Comparison of ENCODE assay signal across 24 mouse cellular contexts in genomic region chr13:12038676-12039075, GRCm38 (mm10).
DNase-seq lines count a peak whose midpoint lies in the region; ATAC-seq and TF ChIP-seq lines count a peak whose summit lies in the region.
"Had no signal": no experiment of that assay in that cellular context is flagged by ENCODE, and none has a peak within 500 bp of the region (broad histone marks: within the 10 kb centered on the region; RNA-seq: fewer than 3 reads in every experiment).

No protein-coding gene starts in this region.

- DNase-seq in heart, postnatal 10 days: no peak
- DNase-seq in layer of hippocampus, adult 2 months (ENCODE audit: low spot score in 2 of 2): no peak
- no peak for DNase-seq in layer of hippocampus, adult 18-20 months (ENCODE audit: low spot score in 2 of 2)
- peak; percentile 22 for DNase-seq in adrenal gland, postnatal 25 days
- DNase-seq in spleen, postnatal 10 days (ENCODE audit: low spot score in 2 of 2): no peak
- DNase-seq: cerebellum, adult 8-10 months; gastrocnemius, postnatal 10 days; kidney, adult 8-10 months; kidney, postnatal 14 days; layer of hippocampus, adult 9-11 months; left cerebral cortex, postnatal 4 days; liver; lung, embryonic 14.5 days; right cerebral cortex, postnatal 4 days had no signal

- H3K9me3 ChIP-seq in heart, embryonic 11.5 days (replicated peaks; ENCODE audit: control insufficient read depth, low read length): no peaks in the 10 kb centered on the region
- H3K9me3 ChIP-seq in forebrain, embryonic 13.5 days (replicated peaks): no peaks in the 10 kb centered on the region
- H3K9me3 ChIP-seq: midbrain, embryonic 12.5 days had no signal

- no peak for ATAC-seq in heart, embryonic 11.5 days (replicated peaks; ENCODE audit: insufficient number of reproducible peaks, low FRiP score, low TSS enrichment)
- ATAC-seq in hematopoietic stem cell, adult 5-6 weeks (replicated peaks in 1 of 2; ENCODE audit: insufficient read depth in 1 of 2, low FRiP score in 2 of 2, low TSS enrichment in 1 of 2, low read depth in 1 of 2, poor library complexity in 2 of 2, severe bottlenecking in 2 of 2): peak; percentile 38 to 57; a peak in 1 of 4 replicates
- no peak for ATAC-seq in forebrain, embryonic 13.5 days
- ATAC-seq: forebrain, embryonic 14.5 days had no signal

- TF ChIP-seq CTCF in layer of hippocampus, adult 2 months (conservative IDR thresholded peaks at IDR 0.05): no peak

- H3K4me2 ChIP-seq in heart, embryonic 11.5 days: no peak overlapping the region; the same call in 1 of the 2 replicates
- no peak overlapping the region for H3K4me2 ChIP-seq in forebrain, embryonic 13.5 days
- H3K4me2 ChIP-seq: hindbrain, embryonic 14.5 days; lung, embryonic 14.5 days; midbrain, embryonic 12.5 days had no signal

- no peak overlapping the region for H3K9ac ChIP-seq in heart, embryonic 11.5 days (ENCODE audit: low read depth, low read length)
- H3K9ac ChIP-seq in forebrain, embryonic 13.5 days: no peak overlapping the region
- H3K9ac ChIP-seq: hindbrain, embryonic 14.5 days; lung, embryonic 14.5 days; midbrain, embryonic 12.5 days had no signal

- WGBS in heart, embryonic 11.5 days (ENCODE audit: insufficient replicate concordance): 70% methylated on average over 4 of the region's 4 CpGs
- WGBS in forebrain, embryonic 13.5 days: 91% methylated on average over 4 of the region's 4 CpGs

- no peak overlapping the region for H3K4me3 ChIP-seq in heart, embryonic 11.5 days (ENCODE audit: low read depth, low read length)
- H3K4me3 ChIP-seq in layer of hippocampus, adult 2 months: no peak overlapping the region
- H3K4me3 ChIP-seq in forebrain, embryonic 13.5 days: no peak overlapping the region
- H3K4me3 ChIP-seq: erythroblast, embryonic 14.5 days; left cerebral cortex, adult 2 months; midbrain, embryonic 12.5 days had no signal

- H3K27ac ChIP-seq in heart, embryonic 11.5 days (ENCODE audit: low read depth, low read length): peak overlapping the region; percentile 91
- H3K27ac ChIP-seq in layer of hippocampus, adult 2 months: peak overlapping the region; percentile 51; the same call in 1 of the 2 replicates
- H3K27ac ChIP-seq in forebrain, embryonic 13.5 days: no peak overlapping the region
- H3K27ac ChIP-seq: hindbrain, embryonic 14.5 days; left cerebral cortex, adult 2 months; macrophage; midbrain, embryonic 12.5 days; stomach, postnatal 0 days had no signal

- H3K27me3 ChIP-seq in heart, embryonic 11.5 days (ENCODE audit: control insufficient read depth, insufficient read depth, low read length): no peaks in the 10 kb centered on the region
- no peaks in the 10 kb centered on the region for H3K27me3 ChIP-seq in forebrain, embryonic 13.5 days
- H3K27me3 ChIP-seq: midbrain, embryonic 12.5 days had no signal

- peaks cover 56% of the 10 kb centered on the region for H3K4me1 ChIP-seq in heart, embryonic 11.5 days (ENCODE audit: control insufficient read depth, insufficient read depth, low read length)
- no peaks in the 10 kb centered on the region for H3K4me1 ChIP-seq in forebrain, embryonic 13.5 days
- H3K4me1 ChIP-seq: midbrain, embryonic 12.5 days had no signal

- H3K36me3 ChIP-seq in heart, embryonic 11.5 days (ENCODE audit: control insufficient read depth, insufficient read depth, low read length): no peaks in the 10 kb centered on the region
- no peaks in the 10 kb centered on the region for H3K36me3 ChIP-seq in forebrain, embryonic 13.5 days (ENCODE audit: poor library complexity, severe bottlenecking)
- H3K36me3 ChIP-seq: midbrain, embryonic 12.5 days had no signal

- intact Hi-C loops in heart, postnatal 10 days (cut with DNase I): no loop called here

Comparison
In these comparisons a context has a peak if more than half of its experiments do, and no peak if none do; other contexts are left out.
1. ATAC-seq: peak in hematopoietic stem cell, adult 5-6 weeks (2 of 2); none in heart, embryonic 11.5 days (single experiment) and forebrain, embryonic 13.5 days (single experiment).